Mouse (Mus musculus): ENCODE measurements around the gene 9930022D16Rik.

DNA sequence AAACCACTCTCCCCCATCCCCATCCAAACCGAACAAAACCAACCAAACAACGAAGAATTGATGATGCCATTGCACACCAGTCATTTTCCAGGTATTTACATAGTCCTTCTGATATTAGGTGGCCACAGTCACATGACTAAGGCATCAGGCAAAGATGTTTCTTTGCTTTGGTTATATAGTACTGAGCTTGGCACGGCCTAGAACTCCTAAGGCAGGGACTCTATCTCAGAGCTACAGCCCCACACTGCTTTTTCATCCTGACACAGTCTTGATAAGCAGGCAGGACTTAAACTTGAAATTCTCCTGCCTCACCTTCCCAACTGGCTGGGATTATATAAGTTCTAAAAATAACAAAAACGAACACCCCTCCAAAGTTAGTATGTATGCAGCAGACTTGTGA is 51.4 kb downstream of the 9930022D16Rik start:
- TF ChIP-seq GATA1 (IDR thresholded peaks at IDR 0.05; ENCODE audit: low read length) (0 out of 2 replicates have a peak, but pooled peaks have one; percentile 17), TAL1 (IDR thresholded peaks at IDR 0.05; ENCODE audit: low read length) (peak; percentile 52)
